Mouse (Mus musculus): ENCODE measurements at regions not wholly inside any gene's neighbourhood (a gene's known extent, or its start where the extent isn't known, plus 50 kb on each side); places are given as distances from the start of the nearest gene placed in this dataset.

GRCm38 (mm10) chr4:142956832-142957429, 255.9 kb downstream of the Prdm2 start:
- DNase-seq (ENCODE audit: low read depth, low spot score): peak; percentile 69

- DNase-seq (ENCODE audit: low read depth, low spot score): no peak
Measured at GRCm38 (mm10) chr4:142956376-142956775, 256.4 kb downstream of the Prdm2 start.

GRCm38 (mm10) chr4:142953724-142954123, 259.1 kb downstream of the Prdm2 start:
- DNase-seq (ENCODE audit: low read depth, low spot score): peak; percentile 56

GRCm38 (mm10) chr4:142952879-142953278, 259.9 kb downstream of the Prdm2 start:
- DNase-seq (ENCODE audit: low read depth, low spot score): no peak

- peak; percentile 31 for DNase-seq (ENCODE audit: low read depth, low spot score)
Measured at GRCm38 (mm10) chr4:142947673-142948072, 265.1 kb downstream of the Prdm2 start.

- peak; percentile 12 for DNase-seq (ENCODE audit: low read depth, low spot score)
Measured at GRCm38 (mm10) chr4:142933627-142934026, 279.2 kb downstream of the Prdm2 start.

GRCm38 (mm10) chr4:142929245-142929644, 283.6 kb downstream of the Prdm2 start:
- DNase-seq (ENCODE audit: low read depth, low spot score): no peak

GRCm38 (mm10) chr4:142927328-142928108, 285.3 kb downstream of the Prdm2 start:
- DNase-seq (ENCODE audit: low read depth, low spot score): peak; percentile 64

GRCm38 (mm10) chr4:142925111-142925510, 287.7 kb downstream of the Prdm2 start:
- DNase-seq (ENCODE audit: low read depth, low spot score): peak; percentile 91

GRCm38 (mm10) chr4:142909355-142909947, 303.3 kb downstream of the Prdm2 start:
- DNase-seq (ENCODE audit: low read depth, low spot score): no peak

- no peak for DNase-seq (ENCODE audit: low read depth, low spot score)
Measured at GRCm38 (mm10) chr4:142908782-142909181, 304.0 kb downstream of the Prdm2 start.

GRCm38 (mm10) chr4:142903356-142904032, 309.3 kb downstream of the Prdm2 start:
- DNase-seq (ENCODE audit: low read depth, low spot score): no peak

- DNase-seq (ENCODE audit: low read depth, low spot score): no peak
Measured at GRCm38 (mm10) chr4:142900792-142901191, 312.0 kb downstream of the Prdm2 start.

GRCm38 (mm10) chr4:142898994-142899393, 313.8 kb downstream of the Prdm2 start:
- DNase-seq (ENCODE audit: low read depth, low spot score): no peak

- peak; percentile 74 for DNase-seq (ENCODE audit: low read depth, low spot score)
Measured at GRCm38 (mm10) chr4:142890711-142891110, 322.1 kb downstream of the Prdm2 start.

GRCm38 (mm10) chr4:142888891-142889290, 323.9 kb downstream of the Prdm2 start:
- no peak for DNase-seq (ENCODE audit: low read depth, low spot score)

- DNase-seq (ENCODE audit: low read depth, low spot score): peak; percentile 85
Measured at GRCm38 (mm10) chr4:142887876-142888275, 324.9 kb downstream of the Prdm2 start.

GRCm38 (mm10) chr4:142880323-142880759, 332.5 kb downstream of the Prdm2 start:
- peak; percentile 94 for DNase-seq (ENCODE audit: low read depth, low spot score)

- peak; percentile 97 for DNase-seq (ENCODE audit: low read depth, low spot score)
Measured at GRCm38 (mm10) chr4:142876151-142876550, 336.6 kb downstream of the Prdm2 start.

- DNase-seq (ENCODE audit: low read depth, low spot score): no peak
Measured at GRCm38 (mm10) chr4:142875105-142875504, 337.7 kb downstream of the Prdm2 start.

GRCm38 (mm10) chr4:142866341-142866740, 346.5 kb downstream of the Prdm2 start:
- DNase-seq (ENCODE audit: low read depth, low spot score): peak; percentile 59

GRCm38 (mm10) chr4:142865593-142865992, 347.2 kb downstream of the Prdm2 start:
- no peak for DNase-seq (ENCODE audit: low read depth, low spot score)
